Mouse (Mus musculus): ENCODE data around the gene Tspan17. TPM values are rescaled to one million over a fixed set of nuclear protein-coding genes. Genes with fewer than 3 reads are reported as not detected.
A peak's percentile ranks its signal among the peaks of the same experiment; 100 is the strongest.

Tspan17 gene
- polyA plus RNA-seq (2014; fragmentation: Nextera tagmentation; extraction: Ambion mirVana), result 9.4 and 10.0 TPM in 2 replicates

- no peaks in the 10 kb centered on the region for H3K9me3 ChIP-seq (ENCODE audit: control insufficient read depth, low read length)
- peak within 1 kb of the TSS; percentile 48 for H3K4me3 ChIP-seq (ENCODE audit: low read depth, low read length)
- H3K4me1 ChIP-seq (replicated peaks; ENCODE audit: control insufficient read depth, insufficient read depth, low read length), result peaks cover 3% of the 10 kb centered on the region; the same call in 1 of the 2 replicates
- H3K27ac ChIP-seq (ENCODE audit: low read depth), result no peak within 1 kb of the TSS
- DNase-seq (ENCODE audit: low spot score) (peak; percentile 97), ATAC-seq (replicated peaks; ENCODE audit: low FRiP score, low TSS enrichment, low read depth) (peak; percentile 83)
- peak within 1 kb of the TSS; percentile 88 for H3K4me2 ChIP-seq (ENCODE audit: low read length)
- H3K27me3 ChIP-seq (replicated peaks; ENCODE audit: control insufficient read depth, insufficient read depth, low read length), result peaks cover 8% of the 10 kb centered on the region; the same call in 1 of the 2 replicates
- 2% methylated on average over 47 of the region's 49 CpGs for WGBS
- H3K9ac ChIP-seq (ENCODE audit: low read length), result peak within 1 kb of the TSS; percentile 41
- H3K36me3 ChIP-seq (ENCODE audit: control insufficient read depth, insufficient read depth, low read length), result no peaks in the 10 kb centered on the region
These were observed at the start of gene Tspan17 for GRCm38 (mm10) chr13:54788740-54789560. Gene Tspan17, plus strand, starts transcription at chr13:54789377.

DNA sequence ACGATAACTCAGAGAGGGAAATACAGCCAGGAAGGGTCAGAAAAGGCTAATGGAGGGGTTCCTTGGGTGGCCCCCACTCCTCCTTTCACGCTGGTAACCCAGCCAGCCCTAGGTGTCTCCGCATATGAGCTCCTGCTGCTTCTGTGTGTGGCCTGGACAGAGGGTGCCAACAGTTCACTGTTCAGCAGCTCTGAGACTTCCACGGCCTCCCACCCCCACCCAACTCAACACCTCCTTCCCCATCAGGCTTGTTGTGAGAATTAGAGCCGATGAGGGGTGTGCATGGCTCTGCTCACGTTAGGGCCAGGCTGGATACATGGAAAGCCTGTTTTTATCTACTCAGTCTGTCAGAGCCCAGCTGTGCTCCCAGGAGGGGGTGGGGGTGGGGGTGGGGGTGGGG lies 43.1 kb upstream of the Tspan17 start:
- WGBS, result 44% methylated on average over 6 of the region's 6 CpGs
- H3K4me2 ChIP-seq (ENCODE audit: low read length), result no peak overlapping the region
- peaks cover 21% of the 10 kb centered on the region for H3K27me3 ChIP-seq (replicated peaks; ENCODE audit: control insufficient read depth, insufficient read depth, low read length)
- no peaks in the 10 kb centered on the region for H3K36me3 ChIP-seq (ENCODE audit: control insufficient read depth, insufficient read depth, low read length)
- DNase-seq (ENCODE audit: low spot score) (no peak), ATAC-seq (replicated peaks; ENCODE audit: low FRiP score, low TSS enrichment, low read depth) (no peak)
- no peak overlapping the region for H3K27ac ChIP-seq (ENCODE audit: low read depth)
- H3K4me1 ChIP-seq (replicated peaks; ENCODE audit: control insufficient read depth, insufficient read depth, low read length), result 0 out of 2 replicates have a peak, but pooled peaks cover 4% of the 10 kb centered on the region
- H3K9me3 ChIP-seq (ENCODE audit: control insufficient read depth, low read length), result no peaks in the 10 kb centered on the region
- H3K4me3 ChIP-seq (ENCODE audit: low read depth, low read length), result no peak overlapping the region
- no peak overlapping the region for H3K9ac ChIP-seq (ENCODE audit: low read length)

DNA sequence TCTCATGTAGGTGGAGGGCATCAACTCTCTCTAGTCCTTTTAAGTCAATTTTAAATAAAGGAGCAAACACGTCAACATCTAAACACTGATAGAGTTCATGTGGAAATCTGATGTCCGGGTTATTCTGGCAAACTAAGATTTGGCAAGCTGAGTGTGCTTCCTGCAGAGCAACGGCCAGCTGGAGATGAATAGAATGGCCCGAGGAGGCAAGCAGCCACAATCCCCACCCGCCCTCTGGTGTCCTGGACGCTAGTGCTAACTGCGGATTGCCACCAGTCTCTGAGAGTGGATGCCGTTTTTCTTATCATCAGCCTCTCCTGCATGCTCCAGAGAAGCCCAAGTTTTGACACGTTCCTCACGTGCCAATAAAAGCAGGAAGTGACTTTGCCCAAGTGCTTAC lies 42.3 kb upstream of the Tspan17 start:
- Histone ChIP-seq H3K4me3 (ENCODE audit: low read depth, low read length) (no peak overlapping the region), H3K9ac (ENCODE audit: low read length) (no peak overlapping the region), H3K9me3 (ENCODE audit: control insufficient read depth, low read length) (no peaks in the 10 kb centered on the region), H3K27me3 (replicated peaks; ENCODE audit: control insufficient read depth, insufficient read depth, low read length) (peaks cover 26% of the 10 kb centered on the region), H3K4me2 (ENCODE audit: low read length) (no peak overlapping the region), H3K4me1 (replicated peaks; ENCODE audit: control insufficient read depth, insufficient read depth, low read length) (0 out of 2 replicates have a peak, but pooled peaks cover 4% of the 10 kb centered on the region), H3K27ac (ENCODE audit: low read depth) (no peak overlapping the region), H3K36me3 (ENCODE audit: control insufficient read depth, insufficient read depth, low read length) (no peaks in the 10 kb centered on the region)
- DNase-seq (ENCODE audit: low spot score) (no peak), ATAC-seq (replicated peaks; ENCODE audit: low FRiP score, low TSS enrichment, low read depth) (no peak)
- WGBS, result 47% methylated on average over 10 of the region's 10 CpGs

GRCm38 (mm10) chr13:54748190-54748589 lies 41.0 kb upstream of the Tspan17 start:
- Histone ChIP-seq H3K27ac (ENCODE audit: low read depth) (no peak overlapping the region), H3K4me3 (ENCODE audit: low read depth, low read length) (no peak overlapping the region), H3K4me2 (ENCODE audit: low read length) (no peak overlapping the region), H3K9me3 (ENCODE audit: control insufficient read depth, low read length) (no peaks in the 10 kb centered on the region), H3K9ac (ENCODE audit: low read length) (no peak overlapping the region), H3K27me3 (replicated peaks; ENCODE audit: control insufficient read depth, insufficient read depth, low read length) (peaks cover 26% of the 10 kb centered on the region), H3K36me3 (ENCODE audit: control insufficient read depth, insufficient read depth, low read length) (no peaks in the 10 kb centered on the region), H3K4me1 (replicated peaks; ENCODE audit: control insufficient read depth, insufficient read depth, low read length) (0 out of 2 replicates have a peak, but pooled peaks cover 4% of the 10 kb centered on the region)
- WGBS, result 83% methylated on average over 8 of the region's 8 CpGs
- no peak for ATAC-seq (replicated peaks; ENCODE audit: low FRiP score, low TSS enrichment, low read depth)
- no peak for DNase-seq (ENCODE audit: low spot score)

- peaks cover 26% of the 10 kb centered on the region for H3K27me3 ChIP-seq (replicated peaks; ENCODE audit: control insufficient read depth, insufficient read depth, low read length)
- H3K36me3 ChIP-seq (ENCODE audit: control insufficient read depth, insufficient read depth, low read length), result no peaks in the 10 kb centered on the region
- peak; percentile 32; the same call in 1 of the 2 replicates for ATAC-seq (replicated peaks; ENCODE audit: low FRiP score, low TSS enrichment, low read depth)
- no peak overlapping the region for H3K9ac ChIP-seq (ENCODE audit: low read length)
- 0 out of 2 replicates have a peak, but pooled peaks cover 4% of the 10 kb centered on the region for H3K4me1 ChIP-seq (replicated peaks; ENCODE audit: control insufficient read depth, insufficient read depth, low read length)
- 59% methylated on average over 10 of the region's 10 CpGs for WGBS
- H3K9me3 ChIP-seq (ENCODE audit: control insufficient read depth, low read length), result no peaks in the 10 kb centered on the region
- no peak overlapping the region for H3K4me3 ChIP-seq (ENCODE audit: low read depth, low read length)
- no peak overlapping the region for H3K27ac ChIP-seq (ENCODE audit: low read depth)
- peak overlapping the region; percentile 87 for H3K4me2 ChIP-seq (ENCODE audit: low read length)
- DNase-seq (ENCODE audit: low spot score), result no peak
These were observed 40.5 kb upstream of the Tspan17 start for GRCm38 (mm10) chr13:54748721-54749060.

GRCm38 (mm10) chr13:54749061-54749863 lies 39.9 kb upstream of the Tspan17 start:
- ATAC-seq (replicated peaks; ENCODE audit: low FRiP score, low TSS enrichment, low read depth), result peak; percentile 83
- H3K4me3 ChIP-seq (ENCODE audit: low read depth, low read length), result peak overlapping the region; percentile 46
- H3K9ac ChIP-seq (ENCODE audit: low read length), result no peak overlapping the region
- DNase-seq (ENCODE audit: low spot score), result peak; percentile 60
- WGBS, result 3% methylated on average over 48 of the region's 100 CpGs
- H3K27ac ChIP-seq (ENCODE audit: low read depth), result no peak overlapping the region
- no peaks in the 10 kb centered on the region for H3K9me3 ChIP-seq (ENCODE audit: control insufficient read depth, low read length)
- peaks cover 29% of the 10 kb centered on the region for H3K27me3 ChIP-seq (replicated peaks; ENCODE audit: control insufficient read depth, insufficient read depth, low read length)
- H3K4me1 ChIP-seq (replicated peaks; ENCODE audit: control insufficient read depth, insufficient read depth, low read length), result 0 out of 2 replicates have a peak, but pooled peaks cover 4% of the 10 kb centered on the region
- peak overlapping the region; percentile 87 for H3K4me2 ChIP-seq (ENCODE audit: low read length)
- no peaks in the 10 kb centered on the region for H3K36me3 ChIP-seq (ENCODE audit: control insufficient read depth, insufficient read depth, low read length)

GRCm38 (mm10) chr13:54749864-54750411 lies 39.2 kb upstream of the Tspan17 start, which contains the start of gene Gprin1:
Gene Gprin1, minus strand, starts transcription at chr13:54749874.
- Histone ChIP-seq H3K4me1 (replicated peaks; ENCODE audit: control insufficient read depth, insufficient read depth, low read length) (0 out of 2 replicates have a peak, but pooled peaks cover 4% of the 10 kb centered on the region), H3K27me3 (replicated peaks; ENCODE audit: control insufficient read depth, insufficient read depth, low read length) (peaks cover 29% of the 10 kb centered on the region), H3K9ac (ENCODE audit: low read length) (no peak within 1 kb of the TSS), H3K36me3 (ENCODE audit: control insufficient read depth, insufficient read depth, low read length) (no peaks in the 10 kb centered on the region), H3K9me3 (ENCODE audit: control insufficient read depth, low read length) (no peaks in the 10 kb centered on the region), H3K4me3 (ENCODE audit: low read depth, low read length) (peak within 1 kb of the TSS; percentile 46), H3K27ac (ENCODE audit: low read depth) (no peak within 1 kb of the TSS), H3K4me2 (ENCODE audit: low read length) (peak within 1 kb of the TSS; percentile 87)
- 4% methylated on average over 29 of the region's 29 CpGs for WGBS
- peak; percentile 59 for ATAC-seq (replicated peaks; ENCODE audit: low FRiP score, low TSS enrichment, low read depth)
- DNase-seq (ENCODE audit: low spot score), result peak; percentile 59

GRCm38 (mm10) chr13:54750699-54751098 lies 38.5 kb upstream of the Tspan17 start:
- Histone ChIP-seq H3K27me3 (replicated peaks; ENCODE audit: control insufficient read depth, insufficient read depth, low read length) (peaks cover 33% of the 10 kb centered on the region), H3K4me2 (ENCODE audit: low read length) (no peak overlapping the region), H3K4me3 (ENCODE audit: low read depth, low read length) (no peak overlapping the region), H3K27ac (ENCODE audit: low read depth) (no peak overlapping the region), H3K36me3 (ENCODE audit: control insufficient read depth, insufficient read depth, low read length) (no peaks in the 10 kb centered on the region), H3K9me3 (ENCODE audit: control insufficient read depth, low read length) (no peaks in the 10 kb centered on the region), H3K4me1 (replicated peaks; ENCODE audit: control insufficient read depth, insufficient read depth, low read length) (0 out of 2 replicates have a peak, but pooled peaks cover 4% of the 10 kb centered on the region), H3K9ac (ENCODE audit: low read length) (no peak overlapping the region)
- ATAC-seq (replicated peaks; ENCODE audit: low FRiP score, low TSS enrichment, low read depth) (no peak), DNase-seq (ENCODE audit: low spot score) (peak; percentile 88)
- WGBS, result 3% methylated on average over 8 of the region's 8 CpGs
